Mouse (Mus musculus): ENCODE data around the gene Cep78. TPM values are rescaled to one million over a fixed set of nuclear protein-coding genes. Genes with fewer than 3 reads are reported as not detected.
A peak's percentile ranks its signal among the peaks of the same experiment; 100 is the strongest.

The Cep78 gene
- total RNA-seq, 2 experiments from 2014 or later, result 9.3 to 9.9 TPM

DNA sequence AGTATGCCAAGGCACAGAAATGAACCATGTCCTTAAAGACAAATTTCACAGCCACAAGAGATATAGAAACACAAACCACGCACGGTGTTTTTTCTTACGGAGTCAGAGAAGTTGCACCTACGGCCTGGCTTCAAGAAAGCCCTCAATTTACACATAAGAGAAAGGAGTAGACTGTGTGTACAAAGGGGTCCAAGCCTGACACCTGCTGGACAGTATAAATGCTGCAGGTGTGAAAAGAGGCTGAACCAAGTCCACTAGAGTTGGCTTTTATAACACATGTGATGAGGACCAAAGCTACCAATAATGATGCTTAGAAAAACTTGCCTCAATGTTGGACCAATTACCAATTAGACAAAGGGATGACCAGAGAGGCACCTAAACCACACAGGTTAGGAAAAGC is 2.9 kb downstream of the Cep78 start:
- DNase-seq (ENCODE audit: low spot score in 2 of 2), result peak; percentile 48 to 56

DNA sequence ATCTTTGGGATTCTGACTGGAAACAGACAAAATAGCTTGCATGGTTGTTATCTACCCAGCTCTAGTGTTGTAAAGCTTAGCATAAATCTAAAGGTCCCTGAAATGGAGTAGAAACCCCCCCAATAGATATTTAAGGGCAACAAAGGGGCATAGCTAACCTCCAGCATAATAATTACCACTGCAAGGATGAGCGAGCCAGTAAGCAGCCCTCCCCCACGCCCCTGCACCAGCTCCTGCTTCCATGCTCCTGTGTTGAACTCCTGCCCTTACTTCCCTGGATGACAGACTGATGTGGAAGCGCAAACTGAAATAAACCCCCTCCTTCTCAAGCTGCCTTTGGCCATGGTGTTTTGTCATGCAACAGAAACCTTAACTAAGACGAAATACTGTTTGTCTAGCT is 11.4 kb downstream of the Cep78 start:
- DNase-seq (ENCODE audit: low spot score in 2 of 2), result no peak

GRCm38 (mm10) chr19:15965082-15965481 is 19.7 kb downstream of the Cep78 start:
- DNase-seq (ENCODE audit: low spot score in 2 of 2), result peak; percentile 36 to 43

DNA sequence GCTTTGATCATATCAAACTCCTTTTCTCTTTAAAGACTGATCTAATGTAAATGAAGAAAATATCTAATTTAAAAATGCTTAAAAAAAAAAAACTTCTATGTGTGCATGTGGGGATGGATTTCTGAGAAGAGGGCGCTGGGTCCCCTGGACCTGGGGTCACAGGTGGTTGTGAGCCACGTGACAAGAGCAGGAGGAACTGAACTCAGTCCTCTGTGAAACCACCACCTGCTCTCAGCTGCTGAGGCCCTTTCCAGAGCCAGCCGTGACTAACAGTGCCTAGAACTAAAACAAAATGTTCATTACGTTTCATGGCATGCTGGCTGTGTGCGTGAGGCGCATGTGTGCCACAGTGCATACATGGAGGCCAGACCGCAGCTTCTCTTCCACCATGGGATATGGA is 20.3 kb downstream of the Cep78 start:
- no peak for DNase-seq (ENCODE audit: low spot score in 2 of 2)

DNA sequence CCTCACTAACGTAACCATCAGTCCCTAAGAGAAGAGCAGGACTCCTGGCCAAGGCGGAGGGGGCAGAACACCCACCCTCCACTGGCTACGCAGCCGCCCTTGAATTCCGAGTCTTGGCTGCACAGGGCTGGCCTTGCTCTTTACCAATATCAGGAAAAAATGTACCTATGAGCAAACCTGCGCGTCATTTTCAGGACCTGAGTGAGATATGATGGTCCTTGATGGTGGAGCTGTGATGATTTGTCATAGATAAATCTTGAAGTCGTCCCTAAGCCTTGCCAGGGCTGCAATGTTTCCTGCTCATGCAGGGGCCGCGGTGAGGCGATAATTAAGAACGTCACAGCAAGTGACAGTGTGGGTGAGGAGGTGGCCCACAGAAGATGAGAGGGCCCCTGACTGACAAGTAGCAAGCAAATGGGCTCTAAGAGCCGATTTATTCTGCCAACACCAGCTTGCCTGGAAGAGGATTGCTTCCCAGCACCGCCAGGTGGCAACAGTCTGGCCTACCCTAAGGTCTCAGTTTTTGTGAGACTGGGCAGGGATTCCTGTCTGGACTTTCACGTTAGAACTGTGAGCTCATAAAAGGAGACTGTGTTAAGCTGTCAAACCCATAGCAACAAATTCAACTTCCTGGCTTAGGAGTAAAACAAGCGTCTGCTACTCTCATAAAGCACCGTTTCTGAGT is 21.6 kb downstream of the Cep78 start:
- DNase-seq (ENCODE audit: low spot score in 2 of 2), result no peak

- no peak for DNase-seq (ENCODE audit: low spot score in 2 of 2)
Observed at GRCm38 (mm10) chr19:15962313-15962712, 22.5 kb downstream of the Cep78 start.

DNA sequence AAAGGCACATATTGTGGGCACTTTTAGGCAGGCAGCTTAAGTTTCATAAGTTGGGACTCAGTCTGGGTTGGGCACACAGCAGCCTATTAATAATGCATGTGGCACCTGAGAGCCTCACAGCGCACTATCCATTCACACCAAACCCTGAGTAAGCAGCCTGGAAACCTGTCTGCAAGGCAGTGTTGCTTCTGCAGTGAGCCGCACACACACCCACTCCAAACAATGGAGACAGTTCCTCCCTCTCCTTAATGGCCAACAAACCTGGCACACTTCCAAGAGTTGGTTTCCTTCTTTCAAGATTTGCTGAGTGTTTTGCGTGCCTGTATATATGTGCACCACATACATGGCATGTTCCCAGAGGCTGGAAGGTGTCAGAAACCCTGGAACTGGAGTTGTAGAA is 34.6 kb downstream of the Cep78 start:
- no peak for DNase-seq (ENCODE audit: low spot score in 2 of 2)

GRCm38 (mm10) chr19:15948867-15949266 is 35.9 kb downstream of the Cep78 start:
- no peak for DNase-seq (ENCODE audit: low spot score in 2 of 2)

GRCm38 (mm10) chr19:15948426-15948825 is 36.4 kb downstream of the Cep78 start:
- DNase-seq (ENCODE audit: low spot score in 2 of 2), result no peak

DNA sequence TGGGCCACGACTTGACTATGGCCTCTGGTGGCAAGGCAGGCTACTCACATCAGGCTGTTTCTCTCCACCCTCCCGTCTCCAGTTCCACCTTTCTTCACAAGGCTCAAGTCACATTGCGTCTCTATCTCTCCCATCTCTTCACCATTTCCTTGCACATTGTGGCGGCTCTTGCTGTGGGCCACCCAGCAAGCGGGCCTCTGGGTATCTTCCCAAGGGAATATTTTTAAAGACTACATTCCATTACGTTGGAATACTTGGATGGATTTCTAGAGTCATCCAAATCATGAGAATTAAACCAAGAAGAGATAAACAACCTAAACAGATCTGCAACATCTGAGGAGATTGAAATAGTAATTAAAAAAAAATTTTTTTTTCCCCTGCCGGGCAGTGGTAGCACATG is 37.6 kb downstream of the Cep78 start, which contains the start of gene Psat1:
TSS of gene Psat1 (minus strand) at position 101 of the 400 bp plus-strand sequence.
- no peak for DNase-seq (ENCODE audit: low spot score in 2 of 2)

DNA sequence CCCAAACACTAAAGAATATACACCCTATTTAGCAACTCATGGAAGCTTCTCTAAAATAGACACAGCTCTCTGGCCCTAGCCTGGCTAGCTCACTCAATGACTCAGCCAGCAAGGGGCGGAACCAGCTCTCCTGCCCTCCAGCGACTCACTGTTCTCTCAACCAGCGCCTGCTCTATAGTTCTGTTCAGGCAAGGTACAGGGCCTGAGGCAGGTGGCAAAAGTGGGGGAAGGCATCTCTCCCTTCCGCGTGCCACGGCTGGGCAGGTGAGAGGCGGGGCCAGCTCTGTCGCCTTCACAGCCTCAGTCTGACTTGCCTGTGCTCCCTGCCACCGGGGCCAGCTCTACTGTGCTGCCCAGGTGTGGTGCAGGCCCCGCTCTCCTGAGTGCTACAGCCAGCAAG is 38.1 kb downstream of the Cep78 start:
- DNase-seq (ENCODE audit: low spot score in 2 of 2), result no peak

- DNase-seq (ENCODE audit: low spot score in 2 of 2), result no peak
Observed at GRCm38 (mm10) chr19:15943117-15943423, 41.7 kb downstream of the Cep78 start.

DNA sequence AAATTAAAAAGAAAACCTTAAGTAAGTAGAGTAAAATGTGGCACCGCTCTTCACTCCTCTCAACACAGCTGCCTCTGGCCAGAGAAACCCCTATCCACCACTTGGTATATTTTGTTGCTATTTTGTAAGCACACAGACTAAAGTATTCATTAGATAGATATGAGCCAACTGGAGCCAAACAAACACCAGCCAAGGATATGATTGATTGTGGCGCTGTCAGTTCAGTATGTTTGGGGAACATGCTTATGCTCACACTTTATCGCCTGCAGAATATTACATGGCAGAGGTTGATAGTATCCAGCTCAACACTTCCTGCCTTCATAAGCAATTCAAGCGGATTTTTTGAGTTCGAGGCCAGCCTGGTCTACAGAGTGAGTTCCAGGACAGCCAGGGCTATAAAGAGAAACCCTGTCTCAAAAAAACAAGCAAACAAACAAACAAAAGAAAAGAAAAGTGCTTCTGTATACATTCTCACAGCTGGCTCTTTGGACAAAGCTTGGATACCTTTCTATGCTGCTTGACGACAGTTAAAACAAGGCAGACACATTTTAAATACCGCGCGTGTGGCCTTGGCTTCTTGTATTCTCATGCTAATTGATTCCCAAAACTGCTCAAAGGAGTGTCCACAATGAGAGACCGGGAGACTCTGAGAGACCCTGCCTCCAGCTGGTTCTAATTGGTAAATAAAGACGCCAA is 42.2 kb downstream of the Cep78 start:
- DNase-seq (ENCODE audit: low spot score in 2 of 2), result no peak

DNA sequence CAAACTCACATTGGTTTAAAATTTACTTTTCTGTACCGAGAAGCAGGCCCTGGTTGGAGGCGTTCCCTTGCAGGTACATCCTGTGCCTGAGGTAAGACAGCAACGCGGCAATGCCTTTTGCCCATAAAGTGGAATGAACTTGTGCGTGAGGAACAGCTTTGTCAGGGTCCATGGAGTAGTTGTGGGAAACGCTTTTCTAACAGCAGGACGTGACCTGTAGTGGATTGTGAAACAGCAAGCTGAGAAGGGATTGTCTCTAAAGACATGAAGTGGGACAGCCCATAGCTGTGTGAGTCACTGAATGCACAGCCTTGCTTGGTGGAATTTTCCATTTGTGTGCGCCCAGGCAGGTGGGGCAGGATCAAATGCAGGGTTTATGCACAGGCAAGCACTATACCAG is 43.4 kb downstream of the Cep78 start:
- DNase-seq (ENCODE audit: low spot score in 2 of 2), result no peak

GRCm38 (mm10) chr19:15925719-15926045 is 59.1 kb downstream of the Cep78 start:
- DNase-seq (ENCODE audit: low spot score in 2 of 2), result peak; percentile 43 to 59

DNA sequence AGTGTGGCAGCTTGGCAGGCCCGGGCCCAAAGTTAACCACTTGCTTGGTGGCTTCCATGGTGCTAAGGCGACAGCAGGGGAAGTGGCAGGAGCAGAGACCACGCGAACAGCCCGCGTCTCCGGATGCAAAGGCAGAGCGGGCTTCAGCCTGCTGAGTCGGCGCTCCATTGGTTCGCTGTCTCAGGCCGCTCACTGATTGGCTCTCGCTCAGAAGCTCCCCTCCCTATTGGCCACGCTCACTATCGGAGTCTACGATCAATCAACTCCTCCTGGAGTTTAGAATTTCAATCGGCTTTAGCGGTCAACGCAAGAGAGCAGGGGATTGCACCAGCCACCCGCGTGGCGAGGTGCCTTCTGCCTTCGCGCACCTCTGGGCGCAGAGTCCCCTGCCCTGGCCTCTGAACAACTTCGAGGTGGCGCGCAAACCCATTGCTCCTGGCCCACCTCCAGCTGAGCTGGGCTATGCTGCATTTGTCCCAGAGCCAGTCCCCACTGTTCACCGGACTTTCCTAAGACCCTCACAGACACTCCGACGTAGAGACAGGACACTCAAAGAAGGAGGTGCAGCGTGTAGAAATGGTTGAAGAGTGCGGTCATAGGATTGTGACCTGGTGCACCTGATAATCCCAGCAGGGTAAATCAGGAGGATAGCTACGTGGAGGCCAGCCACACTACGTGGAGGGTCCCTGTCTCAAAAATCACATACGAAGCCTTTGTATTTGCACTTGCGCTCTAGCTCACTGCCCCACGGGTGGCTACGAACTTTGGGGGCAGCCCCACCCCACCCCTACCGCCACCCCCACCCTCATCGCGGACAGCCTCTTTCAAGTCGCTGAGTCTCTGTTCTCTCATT is 59.7 kb downstream of the Cep78 start:
- DNase-seq (ENCODE audit: low spot score in 2 of 2), result peak; percentile 85 to 87

DNA sequence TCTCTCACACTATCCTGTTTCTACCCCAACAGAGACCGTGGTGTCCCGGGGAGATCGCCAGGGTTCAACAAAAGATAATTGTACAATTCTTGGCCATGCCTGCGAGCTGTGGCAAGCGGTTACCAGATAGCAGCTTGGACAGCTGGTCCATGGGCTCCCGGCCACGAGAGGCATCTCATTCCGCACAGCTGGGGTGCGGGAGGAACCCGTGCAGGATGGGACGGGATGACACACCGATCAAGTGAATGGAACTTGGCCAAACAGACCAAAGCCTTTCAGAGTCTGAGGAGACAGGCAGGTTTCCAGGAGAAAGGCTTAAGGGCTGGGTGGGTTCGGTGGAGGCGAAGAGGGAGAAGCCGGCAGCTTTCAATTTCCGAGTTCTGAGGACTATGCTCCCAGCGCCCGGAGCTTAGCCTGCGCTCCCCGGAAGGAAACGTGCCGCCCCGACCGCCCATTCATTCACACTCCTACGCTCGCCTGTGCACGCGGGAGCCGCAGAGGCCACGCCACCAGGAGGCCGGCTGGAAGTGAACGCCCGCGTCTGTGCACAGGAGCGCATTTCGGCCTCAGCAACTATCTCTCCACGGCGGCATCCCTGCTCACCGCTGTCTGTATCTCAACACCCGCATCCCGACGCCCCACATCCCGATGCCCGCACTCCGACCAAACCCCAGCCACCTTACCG is 60.5 kb downstream of the Cep78 start:
- DNase-seq (ENCODE audit: low spot score in 2 of 2), result peak; percentile 64 to 65

GRCm38 (mm10) chr19:15923426-15923825 is 61.4 kb downstream of the Cep78 start:
- no peak for DNase-seq (ENCODE audit: low spot score in 2 of 2)

GRCm38 (mm10) chr19:15919336-15919735 is 65.5 kb downstream of the Cep78 start:
- DNase-seq (ENCODE audit: low spot score in 2 of 2), result no peak

- DNase-seq (ENCODE audit: low spot score in 2 of 2), result no peak
Observed at GRCm38 (mm10) chr19:15918111-15918510, 66.7 kb downstream of the Cep78 start.

DNA sequence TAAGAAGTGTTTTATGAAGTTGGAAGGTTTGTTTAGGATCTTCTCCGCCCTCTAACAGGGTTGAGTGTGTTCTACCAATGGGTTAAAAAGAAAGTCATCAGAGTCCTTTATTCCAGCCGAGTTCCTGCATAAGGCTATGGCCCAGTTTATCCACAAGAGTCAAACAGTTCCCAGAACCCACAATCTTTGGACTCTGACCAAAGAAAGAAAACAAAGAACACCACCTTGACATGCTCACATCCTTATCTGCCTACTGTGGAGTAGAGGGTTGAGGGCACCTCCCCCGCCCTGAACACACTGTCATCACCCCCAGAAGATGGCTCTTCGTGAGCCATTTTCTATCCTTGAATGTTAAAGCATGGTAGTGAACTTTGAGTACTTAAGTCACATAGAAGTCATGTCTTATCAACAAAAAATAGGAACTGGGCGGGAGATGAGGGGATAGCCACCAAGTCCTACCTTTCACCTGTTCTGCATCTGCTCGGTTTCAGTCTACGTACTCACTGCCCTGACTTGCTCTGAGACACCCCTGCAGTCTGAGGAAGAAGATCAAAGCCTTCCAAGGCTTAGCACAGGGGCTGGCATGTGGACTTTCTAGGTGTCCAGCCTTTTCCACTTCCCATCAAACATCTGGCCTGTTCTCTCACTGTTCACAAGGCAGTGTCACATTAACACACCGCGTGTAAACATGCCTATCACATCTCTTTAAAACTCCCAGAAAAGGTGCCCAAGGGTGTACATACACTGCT is 71.4 kb downstream of the Cep78 start:
- no peak for DNase-seq (ENCODE audit: low spot score in 2 of 2)

All from left cerebral cortex, adult 18-20 months (tissue).